Mouse (Mus musculus) stomach, postnatal 0 days (tissue): ENCODE data around the gene Sept8. TPM values are rescaled to one million over a fixed set of nuclear protein-coding genes. Genes with fewer than 3 reads are reported as not detected.

ENCODE experiments used
- ATAC-seq: fragments of 200-750 bp; cut with Nextera tagmentation; 2 replicates; pipeline ENCODE4 v1.8.0; 2017; ENCODE audit not compliant: low FRiP score, low TSS enrichment
- DNase-seq: peaks from one replicate; pipeline ENCODE4 v3.0.0-alpha.2; 2016; ENCODE audit warnings: low spot score
- H3K27ac ChIP-seq: fragments of 300-500 bp; sonication (generic); replicated peaks from 2 replicates; pipeline ENCODE4 v1.5.1; 2014; ENCODE audit warnings: mild to moderate bottlenecking, control low read depth
- H3K27me3 ChIP-seq: fragments of 300-500 bp; sonication (generic); 2 replicates; pipeline ENCODE4 v1.6.1; 2014; ENCODE audit warnings: low read length; ENCODE audit not compliant: control insufficient read depth, insufficient read depth
- H3K36me3 ChIP-seq: fragments of 300-500 bp; sonication (generic); 2 replicates; pipeline ENCODE4 v1.6.1; 2014; ENCODE audit warnings: low read length, mixed read lengths; ENCODE audit not compliant: control insufficient read depth, insufficient read depth
- H3K4me1 ChIP-seq: fragments of 300-500 bp; sonication (generic); replicated peaks from 2 replicates; pipeline ENCODE4 v1.6.1; 2014; ENCODE audit warnings: antibody characterized with exemption; ENCODE audit not compliant: control insufficient read depth, insufficient read depth
- H3K4me2 ChIP-seq: fragments of 300-500 bp; sonication (generic); replicated peaks from 2 replicates; pipeline ENCODE4 v1.6.1; 2014; ENCODE audit warnings: low read depth, mild to moderate bottlenecking, control low read depth, moderate library complexity
- H3K4me3 ChIP-seq: fragments of 300-500 bp; sonication (generic); 2 replicates; pipeline ENCODE4 v1.5.1; 2014; ENCODE audit warnings: low read depth, low read length, control low read depth
- H3K9ac ChIP-seq: fragments of 300-500 bp; sonication (generic); 2 replicates; pipeline ENCODE4 v1.6.1; 2014; ENCODE audit warnings: mild to moderate bottlenecking, low read length, control low read depth, mixed read lengths
- H3K9me3 ChIP-seq: fragments of 300-500 bp; sonication (generic); 2 replicates; pipeline ENCODE4 v1.6.1; 2016; ENCODE audit warnings: low read length; ENCODE audit not compliant: control insufficient read depth
- CTCF ChIP-seq: IDR thresholded peaks from 2 replicates; pipeline ENCODE4 v1.5.1; 2016; ENCODE audit warnings: antibody characterized with exemption, low read depth, mild to moderate bottlenecking, moderate library complexity
- EP300 ChIP-seq: optimal IDR thresholded peaks from 2 replicates; pipeline ENCODE3; 2016; ENCODE audit warnings: antibody characterized with exemption
- WGBS: fragments of 180-500 bp; shearing (Covaris S2); extraction: QIAGEN DNeasy Blood & Tissue Kit; methylation state at CpG from one replicate; pipeline ENCODE4 v1.1.7; 2014; 5-methylcytosine and 5-hydroxymethylcytosine counted together
- polyA plus RNA-seq: library from polyadenylated mRNA; unstranded; fragments of >200 nt; fragmentation: Nextera tagmentation; extraction: Ambion mirVana; gene quantifications from 2 replicates; pipeline ENCODE4 v1.2.1, GENCODE M21; 2015

Gene Sept8
- polyA plus RNA-seq, 1 experiment from 2014 or later = 21.5 TPM

DNA sequence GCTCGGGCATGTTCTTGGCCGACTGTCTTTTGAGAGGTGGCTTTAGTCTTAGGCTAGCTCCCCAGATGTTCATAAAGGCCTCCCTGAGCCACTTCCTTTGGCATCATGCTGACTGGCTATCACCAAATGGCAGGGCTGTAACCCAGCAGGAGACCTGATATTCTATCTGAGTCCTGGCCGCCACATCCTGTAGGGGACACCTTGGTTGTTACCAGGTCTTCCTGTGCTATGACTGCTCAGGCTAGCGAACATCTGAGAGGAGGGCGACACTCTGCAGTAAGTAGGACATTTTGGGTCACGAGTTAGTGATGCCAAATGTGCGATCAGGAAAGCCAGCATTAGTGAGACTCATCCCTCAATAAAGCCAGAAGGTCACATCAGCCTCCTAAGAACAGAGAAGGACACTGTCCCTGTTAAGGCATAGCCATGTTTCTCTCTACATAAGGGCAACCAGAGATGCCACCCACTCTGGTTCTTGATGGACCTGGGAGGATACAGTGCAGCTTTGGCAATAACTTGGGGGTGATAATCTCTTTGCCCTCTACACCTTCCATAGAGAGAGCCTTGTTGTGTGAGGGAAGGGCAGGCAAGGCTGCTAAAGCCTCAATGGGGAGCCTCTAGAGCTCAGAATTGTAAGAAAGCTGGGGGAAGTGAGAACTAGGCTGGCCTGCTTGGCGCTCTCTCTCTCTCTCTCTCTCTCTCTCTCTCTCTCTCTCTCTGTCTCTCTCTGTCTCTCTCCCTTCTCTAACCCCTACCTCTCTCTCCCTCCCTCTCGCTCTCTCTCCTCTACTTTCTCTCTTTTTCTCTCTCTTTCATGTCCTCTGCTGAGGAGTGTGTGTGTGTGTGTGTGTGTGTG lies 9.6 kb downstream of the Sept8 start:
- ATAC-seq = no peak
- peak overlapping the region; percentile 30; the same call in 1 of the 2 replicates for H3K27ac ChIP-seq
- H3K4me2 ChIP-seq = no peak overlapping the region

DNA sequence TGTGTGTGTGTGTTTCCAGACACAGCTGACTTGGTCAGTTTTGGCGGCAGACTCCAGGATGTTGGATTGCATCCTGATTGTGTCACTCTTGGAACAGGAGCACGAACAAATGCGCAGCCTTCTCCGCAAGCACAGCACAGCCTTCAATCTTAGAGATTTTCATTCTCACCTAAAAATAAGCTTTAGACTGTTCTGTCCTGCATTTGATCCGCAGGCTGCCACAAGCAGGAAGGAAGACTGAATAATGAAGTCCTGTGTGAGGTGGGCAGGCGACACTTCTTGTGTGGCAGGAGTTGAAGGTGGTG lies 10.1 kb downstream of the Sept8 start:
- WGBS = 26% methylated on average over 6 of the region's 6 CpGs
- Histone ChIP-seq H3K9ac (peak overlapping the region; percentile 35; the same call in 1 of the 2 replicates), H3K36me3 (peaks cover 4% of the 10 kb centered on the region; the same call in 1 of the 2 replicates), H3K9me3 (no peaks in the 10 kb centered on the region), H3K27ac (no peak overlapping the region), H3K4me1 (peaks cover 2% of the 10 kb centered on the region), H3K4me2 (no peak overlapping the region; the same call in 1 of the 2 replicates), H3K4me3 (no peak overlapping the region), H3K27me3 (no peaks in the 10 kb centered on the region)
- ATAC-seq (peak; percentile 22; the same call in 1 of the 2 replicates), DNase-seq (peak; percentile 35)
- no peak for TF ChIP-seq CTCF
- no peak for TF ChIP-seq EP300

More for the DNA sequence above, 9.6 kb downstream of the Sept8 start:
- 69% methylated on average over 9 of the region's 9 CpGs for WGBS
- DNase-seq = no peak
- Histone ChIP-seq H3K4me3 (no peak overlapping the region), H3K4me1 (peaks cover 2% of the 10 kb centered on the region), H3K9me3 (no peaks in the 10 kb centered on the region), H3K36me3 (no peaks in the 10 kb centered on the region), H3K27me3 (no peaks in the 10 kb centered on the region), H3K9ac (no peak overlapping the region)
- TF ChIP-seq CTCF = no peak
- TF ChIP-seq EP300 = no peak

DNA sequence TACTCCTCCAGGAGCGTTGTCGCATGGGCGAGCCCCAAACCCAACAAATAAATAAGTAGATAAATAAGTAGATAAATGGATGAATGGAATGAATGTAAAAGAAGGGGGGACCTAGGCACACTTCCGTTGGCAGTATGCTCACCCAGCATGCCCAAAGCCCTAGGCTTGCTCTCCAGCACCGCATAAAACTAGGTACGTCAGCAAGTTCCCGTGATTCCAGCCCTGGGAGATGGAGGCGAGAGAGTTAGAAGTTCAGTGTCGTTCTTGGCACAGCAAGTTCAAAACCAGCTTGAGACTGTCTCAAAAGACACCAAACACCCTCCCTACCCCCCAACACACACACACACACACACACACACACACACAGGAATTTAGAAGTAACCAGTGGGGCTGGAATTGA lies 10.9 kb downstream of the Sept8 start:
- 75% methylated on average over 9 of the region's 9 CpGs for WGBS
- Histone ChIP-seq H3K4me2 (no peak overlapping the region), H3K9ac (no peak overlapping the region), H3K36me3 (peaks cover 10% of the 10 kb centered on the region; the same call in 1 of the 2 replicates), H3K9me3 (no peaks in the 10 kb centered on the region), H3K4me3 (no peak overlapping the region), H3K27ac (no peak overlapping the region), H3K4me1 (peaks cover 2% of the 10 kb centered on the region; the same call in 1 of the 2 replicates), H3K27me3 (no peaks in the 10 kb centered on the region)
- ATAC-seq (no peak), DNase-seq (no peak)
- TF ChIP-seq CTCF (no peak), EP300 (no peak)

DNA sequence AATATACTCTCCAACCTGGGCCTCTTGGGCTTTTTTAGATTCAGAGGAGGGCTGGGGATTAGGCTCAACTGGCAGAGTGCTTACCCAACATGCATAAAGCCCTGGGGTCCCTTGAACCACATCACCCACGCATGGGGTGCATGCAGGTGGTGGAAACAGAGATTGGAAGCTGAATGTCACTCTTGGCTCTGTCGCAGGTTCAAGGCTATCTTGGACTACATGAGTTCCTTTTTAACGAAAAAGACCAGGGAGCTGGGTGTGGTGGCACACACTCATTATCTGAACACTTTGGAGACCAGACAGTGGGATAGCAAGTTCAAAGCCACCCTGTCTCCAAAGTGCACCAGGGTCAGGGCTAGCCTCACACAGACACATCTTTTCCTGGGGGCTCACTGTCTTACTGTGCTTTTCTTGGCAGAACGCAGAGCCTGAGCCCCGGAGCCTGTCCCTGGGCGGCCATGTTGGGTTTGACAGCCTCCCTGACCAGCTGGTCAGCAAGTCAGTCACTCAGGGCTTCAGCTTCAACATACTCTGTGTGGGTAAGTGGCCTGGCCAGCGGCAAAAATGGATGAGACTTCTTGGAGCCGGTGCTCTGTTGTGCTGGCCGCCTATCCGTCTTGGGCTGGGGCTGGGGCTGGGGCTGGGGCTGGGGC lies 12.6 kb downstream of the Sept8 start:
- no peak for ATAC-seq
- no peaks in the 10 kb centered on the region for H3K9me3 ChIP-seq
- peaks cover 13% of the 10 kb centered on the region; the same call in 1 of the 2 replicates for H3K36me3 ChIP-seq
- H3K9ac ChIP-seq = no peak overlapping the region
- 87% methylated on average over 10 of the region's 10 CpGs for WGBS
- H3K4me3 ChIP-seq = no peak overlapping the region
- no peaks in the 10 kb centered on the region; the same call in 1 of the 2 replicates for H3K4me1 ChIP-seq
- no peak overlapping the region for H3K4me2 ChIP-seq
- H3K27ac ChIP-seq = no peak overlapping the region
- H3K27me3 ChIP-seq = no peaks in the 10 kb centered on the region
- TF ChIP-seq CTCF = no peak
- no peak for DNase-seq

DNA sequence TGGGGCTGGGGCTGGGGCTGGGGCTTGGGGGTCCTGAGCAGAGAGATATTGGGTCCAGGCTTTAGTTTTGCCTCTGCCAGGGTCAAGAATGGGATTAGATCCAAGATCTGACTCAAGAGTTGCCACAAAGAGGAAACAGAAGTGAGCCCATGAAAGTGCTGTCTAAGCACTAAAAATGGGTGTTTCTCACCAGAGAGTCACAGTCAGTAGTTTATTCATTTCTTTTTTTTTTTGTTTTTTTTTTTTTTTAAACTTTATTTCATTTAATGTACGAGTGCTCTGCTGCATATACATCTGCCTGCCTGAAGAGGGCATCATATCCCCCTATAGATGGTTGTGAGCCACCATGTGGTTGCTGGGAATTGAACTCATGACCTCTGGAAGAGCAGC lies 13.2 kb downstream of the Sept8 start:
- no peak overlapping the region for H3K4me2 ChIP-seq
- no peaks in the 10 kb centered on the region for H3K27me3 ChIP-seq
- whole genome bisulfite sequencing = 74% methylated on average over 1 of the region's 1 CpGs
- no peak overlapping the region for H3K4me3 ChIP-seq
- peaks cover 13% of the 10 kb centered on the region; the same call in 1 of the 2 replicates for H3K36me3 ChIP-seq
- no peaks in the 10 kb centered on the region for H3K9me3 ChIP-seq
- DNase-seq = no peak
- no peak overlapping the region for H3K27ac ChIP-seq
- no peaks in the 10 kb centered on the region; the same call in 1 of the 2 replicates for H3K4me1 ChIP-seq
- TF ChIP-seq EP300 (no peak), CTCF (peak; percentile 21; the same call in 1 of the 2 replicates)
- ATAC-seq = no peak
- no peak overlapping the region for H3K9ac ChIP-seq
